Mouse (Mus musculus) Muller cell, postnatal 12 days (primary cell): ENCODE measurements around the gene Klhl36.
"Not testable (repeated sequence)": the region's sequence is repeated elsewhere in the genome, so short reads cannot be mapped to it uniquely, and the experiment has no call there.

ENCODE experiments used
- DNase-seq: peaks from one replicate; pipeline ENCODE4 v3.0.0-alpha.2; 2015; ENCODE audit errors: inconsistent ontology term

Klhl36 gene

GRCm38 (mm10) chr8:119835270-119835669 is 26.8 kb upstream of the Klhl36 start:
- DNase-seq = no peak

GRCm38 (mm10) chr8:119836831-119837230 is 25.2 kb upstream of the Klhl36 start:
- no peak for DNase-seq

GRCm38 (mm10) chr8:119837553-119838071 is 24.5 kb upstream of the Klhl36 start:
- DNase-seq = no peak

GRCm38 (mm10) chr8:119838100-119838982 is 23.7 kb upstream of the Klhl36 start:
- no peak for DNase-seq

GRCm38 (mm10) chr8:119838983-119839340 is 23.1 kb upstream of the Klhl36 start:
- DNase-seq = no peak

- DNase-seq = peak; percentile 47
Measured at GRCm38 (mm10) chr8:119839419-119840021, 22.5 kb upstream of the Klhl36 start.

GRCm38 (mm10) chr8:119840275-119840808 is 21.7 kb upstream of the Klhl36 start, which contains the start of gene Cotl1:
Cotl1 (minus strand) TSS chr8:119840544.
- peak; percentile 98 for DNase-seq

- no peak for DNase-seq
Measured at GRCm38 (mm10) chr8:119840905-119841411, 21.1 kb upstream of the Klhl36 start.

- peak; percentile 68 for DNase-seq
Measured at GRCm38 (mm10) chr8:119843444-119843843, 18.6 kb upstream of the Klhl36 start.

- no peak for DNase-seq
Measured at GRCm38 (mm10) chr8:119844577-119844976, 17.5 kb upstream of the Klhl36 start.

GRCm38 (mm10) chr8:119845741-119846140 is 16.3 kb upstream of the Klhl36 start:
- DNase-seq = not testable (repeated sequence)

GRCm38 (mm10) chr8:119847232-119847922 is 14.7 kb upstream of the Klhl36 start:
- DNase-seq = no peak

- DNase-seq = no peak
Measured at GRCm38 (mm10) chr8:119853521-119853920, 8.5 kb upstream of the Klhl36 start.

GRCm38 (mm10) chr8:119854035-119854434 is 8.0 kb upstream of the Klhl36 start:
- no peak for DNase-seq

GRCm38 (mm10) chr8:119855656-119856055 is 6.4 kb upstream of the Klhl36 start:
- DNase-seq = no peak

- DNase-seq = no peak
Measured at GRCm38 (mm10) chr8:119857767-119858166, 4.3 kb upstream of the Klhl36 start.

- DNase-seq = no peak
Measured at GRCm38 (mm10) chr8:119862390-119862734, 296 bp downstream of the Klhl36 start.

- peak; percentile 41 for DNase-seq
Measured at GRCm38 (mm10) chr8:119862749-119863148, 683 bp downstream of the Klhl36 start.

- DNase-seq = no peak
Measured at GRCm38 (mm10) chr8:119869616-119870015, 7.5 kb downstream of the Klhl36 start.

GRCm38 (mm10) chr8:119873181-119873580 is 11.1 kb downstream of the Klhl36 start:
- no peak for DNase-seq

GRCm38 (mm10) chr8:119881301-119881700 is 19.2 kb downstream of the Klhl36 start:
- no peak for DNase-seq

- DNase-seq = no peak
Measured at GRCm38 (mm10) chr8:119881917-119882316, 19.9 kb downstream of the Klhl36 start.
